Mouse (Mus musculus) spleen, postnatal 4 days (tissue): ENCODE results near the gene Adgrg3.
"Not testable (repeated sequence)": the region's sequence is repeated elsewhere in the genome, so short reads cannot be mapped to it uniquely, and the experiment has no call there.

ENCODE experiments used
- DNase-seq, 2 experiments: peaks; one replicate each; pipeline ENCODE4 v3.0.0; 2022; ENCODE audit warnings: low spot score in 2 of 2

Adgrg3 gene

DNA sequence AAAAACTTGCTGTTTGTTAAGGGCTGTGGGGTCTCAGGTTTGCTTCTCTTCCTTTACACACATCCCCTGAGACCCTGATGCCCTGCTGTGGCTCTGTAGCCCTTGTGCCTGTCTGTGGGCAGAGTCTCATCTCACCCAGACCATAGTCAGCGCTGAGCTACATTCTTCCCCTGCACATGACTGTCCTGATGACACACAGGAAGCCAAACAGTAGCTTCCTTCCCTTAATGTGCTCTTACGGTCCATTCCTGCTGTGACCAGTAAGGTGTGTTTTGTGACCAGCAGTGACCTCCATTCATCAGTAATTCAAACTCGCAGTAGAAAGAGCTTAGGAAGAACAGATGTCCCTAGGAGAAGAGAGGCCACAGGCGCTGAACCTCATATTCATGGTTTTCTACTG is 6.9 kb downstream of the Adgrg3 start:
- no peak for DNase-seq

DNA sequence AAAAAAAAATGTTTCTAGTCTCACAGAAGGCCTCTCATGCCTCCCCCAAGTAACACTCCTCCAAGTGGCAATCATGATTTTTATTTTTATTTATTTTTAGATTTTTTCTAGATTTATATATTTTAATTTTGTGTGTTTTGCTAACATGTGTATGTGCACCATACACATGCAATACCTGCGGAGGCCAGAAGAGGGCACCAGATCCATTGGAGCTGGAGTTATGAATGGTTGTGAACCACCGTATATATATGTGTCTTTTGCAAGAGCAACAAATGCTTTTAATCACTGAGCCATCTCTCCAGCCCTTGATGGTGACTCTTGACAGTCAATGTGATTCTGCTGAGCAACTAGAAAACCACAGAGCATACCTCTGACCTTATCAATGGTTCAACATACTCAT is 7.9 kb downstream of the Adgrg3 start:
- DNase-seq: peak; percentile 44 to 79

DNA sequence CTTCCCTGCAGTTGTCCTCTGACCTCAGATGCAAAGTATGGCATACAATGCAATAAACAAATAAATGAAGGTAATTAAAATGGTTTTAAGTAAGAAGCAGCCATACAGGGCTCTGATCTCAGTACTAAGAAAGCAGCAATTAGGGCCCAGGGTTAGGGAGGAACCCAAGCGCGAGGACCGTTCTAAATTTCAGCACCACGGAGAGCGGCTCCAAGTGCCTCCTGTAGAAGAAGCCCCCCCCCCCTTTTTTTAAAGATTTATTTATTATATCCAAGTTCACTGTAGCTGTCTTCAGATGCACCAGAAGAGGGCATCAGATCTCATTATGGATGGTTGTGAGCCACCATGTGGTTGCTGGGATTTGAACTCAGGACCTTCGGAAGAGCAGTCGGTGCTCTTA is 10.9 kb downstream of the Adgrg3 start:
- DNase-seq: not testable (repeated sequence)

DNA sequence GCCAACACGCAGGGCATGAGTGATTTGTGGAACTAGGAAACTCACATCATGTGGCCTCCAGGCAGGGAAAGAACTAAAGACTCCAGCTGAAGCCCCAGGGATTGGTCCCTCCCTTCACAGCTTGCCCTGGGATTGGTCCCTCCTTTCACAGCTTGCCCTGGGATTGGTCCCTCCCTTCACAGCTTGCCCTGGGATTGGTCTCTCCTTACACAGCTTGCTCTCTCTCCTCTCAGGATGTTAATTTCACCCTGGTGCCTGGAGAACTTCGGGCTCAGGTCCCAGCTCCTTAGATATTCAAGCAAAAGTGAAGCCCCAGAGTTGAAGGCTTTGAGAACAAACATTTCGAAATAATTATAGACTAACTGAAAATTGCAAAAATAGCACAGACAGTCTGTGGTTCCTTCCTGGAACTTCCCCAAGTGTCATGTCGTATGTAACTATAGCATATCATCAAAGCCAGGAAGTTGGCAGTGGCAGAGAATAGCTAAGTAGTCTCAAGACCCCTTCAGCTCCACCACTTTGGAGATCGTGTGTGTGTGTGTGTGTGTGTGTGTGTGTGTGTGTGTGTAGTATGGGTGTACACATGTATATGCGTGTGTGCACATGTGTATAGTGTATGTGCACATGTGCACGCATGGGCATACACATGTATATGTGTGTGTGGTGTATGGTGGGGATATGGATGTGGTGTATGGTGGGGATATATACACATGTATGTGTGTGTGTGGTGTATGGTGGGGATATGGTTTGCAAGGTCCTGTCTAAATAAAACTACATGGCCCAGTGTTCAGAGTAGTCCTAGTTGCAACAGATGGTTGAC is 19.8 kb downstream of the Adgrg3 start:
- DNase-seq: peak in 1 of 2 experiments; percentile 36

DNA sequence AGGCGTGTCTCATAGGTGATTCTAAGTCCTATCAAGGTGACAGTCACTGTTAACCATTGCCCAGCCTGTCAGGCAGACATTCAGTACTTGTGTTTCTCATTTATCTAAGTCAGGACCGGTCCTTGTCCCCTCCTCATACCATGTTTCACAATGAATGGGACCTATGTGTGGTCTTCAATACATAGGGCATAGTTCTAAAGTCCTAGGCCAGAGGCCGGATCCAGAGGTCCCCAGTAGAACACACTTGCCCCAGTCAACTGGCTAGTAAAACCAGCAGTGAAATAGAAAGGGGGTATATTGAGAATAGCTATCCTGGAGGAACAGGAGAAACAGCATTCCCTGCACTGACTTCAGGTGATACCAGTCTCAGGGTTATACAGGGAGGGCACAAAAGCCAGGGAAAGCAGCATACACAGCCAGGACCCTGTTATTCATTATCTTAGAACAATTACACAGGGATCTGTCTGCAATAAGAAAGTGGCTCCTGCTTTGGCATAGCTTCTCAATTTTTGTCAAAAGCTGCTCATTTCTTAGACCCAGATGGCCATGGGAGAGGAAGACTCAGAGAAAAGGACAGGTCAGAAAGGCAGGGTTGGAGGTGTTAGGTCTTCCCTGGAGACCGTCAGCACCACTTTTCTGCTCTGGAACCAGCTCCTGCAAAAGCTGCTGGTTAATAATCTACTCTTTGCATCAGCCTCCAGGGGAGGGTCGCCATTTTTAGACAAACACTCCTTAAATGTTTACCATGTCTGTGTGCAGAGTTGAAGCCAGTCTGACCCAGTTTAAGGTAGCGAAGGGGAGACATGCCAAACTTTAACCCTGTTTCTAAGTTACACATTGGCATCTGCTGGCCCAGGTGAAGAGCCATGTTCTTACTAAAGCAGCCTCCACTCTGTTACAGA is 24.6 kb downstream of the Adgrg3 start:
- no peak for DNase-seq

DNA sequence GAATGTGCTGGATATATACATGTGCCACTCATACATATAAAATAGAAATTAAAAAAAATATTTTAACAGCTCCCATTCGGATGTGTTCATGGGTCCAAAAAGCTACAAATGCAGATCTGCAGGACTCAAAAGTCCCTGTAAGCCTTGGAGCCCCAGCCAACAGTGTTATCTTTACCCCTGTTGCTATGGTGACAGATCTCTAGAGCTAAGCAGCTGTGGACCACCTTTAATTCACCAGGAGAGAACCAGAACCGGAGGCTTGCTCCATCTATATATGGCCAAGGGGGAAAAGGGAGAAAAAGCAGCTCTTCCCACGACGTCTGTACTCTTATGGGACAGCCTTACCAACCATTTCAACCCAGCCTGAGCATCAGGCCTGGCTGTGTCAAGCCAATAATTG is 27.3 kb downstream of the Adgrg3 start:
- DNase-seq: no peak

DNA sequence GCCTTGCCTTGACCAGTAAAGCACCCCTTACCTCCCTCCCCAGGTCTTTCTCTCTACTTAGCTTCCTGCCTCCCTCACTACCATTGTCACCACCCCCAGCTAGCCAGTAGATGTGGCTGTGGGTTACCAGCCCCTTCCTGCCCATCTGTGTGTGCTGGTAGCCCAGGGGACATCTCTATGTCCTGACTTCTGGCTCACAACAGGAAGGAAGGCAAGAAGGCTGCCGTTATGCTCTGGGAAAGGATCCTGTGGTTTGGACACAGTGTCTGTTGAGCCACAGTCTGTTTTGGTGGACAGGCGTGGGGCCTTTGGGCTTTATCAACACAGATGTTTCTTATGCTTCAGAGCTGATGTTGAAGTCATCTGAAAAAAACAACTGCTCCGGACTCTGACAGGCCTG is 29.5 kb downstream of the Adgrg3 start:
- no peak for DNase-seq

DNA sequence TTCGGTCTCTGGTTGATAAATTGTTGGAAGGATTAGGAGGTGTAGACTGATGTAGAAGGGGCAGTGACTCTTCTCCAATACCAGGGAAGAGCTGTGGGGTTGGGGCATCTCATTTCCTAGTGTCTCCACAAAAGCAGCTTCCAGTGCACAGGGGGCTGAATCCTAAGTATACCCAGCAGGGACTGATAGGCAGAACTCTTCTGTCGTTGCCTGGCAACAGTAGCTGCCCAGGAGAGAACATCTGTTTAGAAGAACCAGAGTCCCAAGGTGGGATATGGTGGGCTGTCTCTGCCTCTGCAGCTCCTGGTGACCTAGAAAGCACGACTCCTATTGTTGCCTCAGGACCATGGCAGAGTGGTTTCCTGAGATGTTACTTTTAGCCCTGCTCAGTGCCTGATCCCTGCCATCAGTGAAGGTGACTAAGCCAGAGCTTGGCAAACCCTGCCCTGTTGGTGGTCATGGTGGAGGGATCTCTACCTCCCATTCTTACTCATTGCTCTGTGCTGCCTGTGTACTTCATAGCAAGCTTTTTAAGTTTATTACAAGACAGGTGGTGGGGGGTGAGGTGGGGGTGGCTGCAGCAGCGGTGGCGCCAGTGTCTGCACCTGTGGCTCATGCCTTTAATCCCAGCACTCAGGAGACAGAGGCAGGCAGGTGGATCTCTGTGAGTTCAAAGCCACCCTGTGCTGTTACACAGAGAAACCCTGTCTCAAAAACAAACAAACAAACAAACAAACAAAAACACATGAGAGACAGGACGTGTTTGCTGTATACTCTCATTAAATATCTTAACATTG is 30.6 kb downstream of the Adgrg3 start:
- no peak for DNase-seq

DNA sequence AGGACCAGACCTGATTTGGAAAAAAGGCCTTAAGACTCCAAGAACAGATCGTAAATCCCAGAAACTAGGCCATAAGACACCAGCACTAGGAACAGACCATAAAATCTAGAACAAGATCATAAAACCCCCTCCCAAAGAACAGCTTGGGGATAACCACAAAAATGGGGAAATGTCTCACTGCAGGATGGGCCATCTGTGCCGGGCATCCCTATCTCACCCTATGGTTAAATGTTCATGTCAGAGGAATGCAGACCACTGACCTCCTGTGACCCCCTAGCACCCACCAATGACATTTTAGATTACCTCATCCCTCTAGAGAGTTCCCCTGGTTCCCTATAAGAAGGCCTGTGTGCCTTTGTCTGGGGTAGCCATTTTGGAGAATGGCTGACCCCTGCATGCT is 32.1 kb downstream of the Adgrg3 start:
- no peak for DNase-seq

DNA sequence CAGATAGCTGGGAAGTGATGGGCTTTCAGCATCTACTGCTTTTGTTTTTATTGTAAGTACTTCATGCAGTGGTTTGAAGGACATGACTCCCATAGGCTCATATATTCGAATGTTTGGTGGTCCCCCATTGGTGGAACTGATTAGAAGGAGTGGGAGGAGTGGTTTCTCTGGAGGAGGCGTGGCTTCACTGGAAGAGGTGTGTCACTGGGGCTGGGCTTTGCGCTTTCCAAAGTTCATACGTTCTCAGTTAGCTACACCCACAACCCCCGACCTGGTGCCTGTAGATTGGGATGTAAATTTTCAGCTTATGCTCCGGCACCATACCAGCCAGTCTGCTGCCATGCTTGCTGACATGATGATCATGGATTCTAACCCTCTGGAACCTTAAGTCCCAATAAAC is 36.9 kb downstream of the Adgrg3 start:
- no peak for DNase-seq

DNA sequence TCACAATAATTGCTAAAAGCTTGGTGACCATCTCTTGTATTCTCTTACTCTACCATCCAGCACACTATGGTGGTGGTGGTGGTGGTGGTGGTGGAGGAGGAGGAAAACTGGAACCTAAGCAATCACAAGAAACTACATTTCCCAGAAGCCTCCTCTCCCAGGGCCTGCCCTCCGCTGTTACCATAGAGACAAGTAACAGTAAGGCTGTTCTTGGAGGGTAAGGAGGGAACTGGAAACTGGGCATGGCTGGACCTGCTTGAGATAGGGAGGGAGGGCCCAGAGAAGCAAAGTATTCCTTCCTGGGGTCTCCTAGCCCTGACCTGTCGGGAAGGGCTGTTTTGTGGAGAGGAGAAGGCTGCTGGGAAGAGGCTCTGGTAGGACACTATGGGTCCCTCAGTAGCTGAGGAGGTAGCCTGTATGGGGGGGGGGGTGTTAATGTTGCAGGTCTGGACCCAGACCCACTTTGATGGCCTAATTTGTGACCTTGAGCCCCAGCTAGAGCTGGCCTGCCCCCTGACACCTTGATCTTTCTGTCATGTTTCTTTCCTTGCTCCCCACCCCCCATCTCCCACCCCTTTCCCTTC is 37.5 kb downstream of the Adgrg3 start, which contains the start of gene Drc7:
Gene Drc7, plus strand, starts transcription at position 177 of the 584 bp plus-strand sequence.
- no peak for DNase-seq

DNA sequence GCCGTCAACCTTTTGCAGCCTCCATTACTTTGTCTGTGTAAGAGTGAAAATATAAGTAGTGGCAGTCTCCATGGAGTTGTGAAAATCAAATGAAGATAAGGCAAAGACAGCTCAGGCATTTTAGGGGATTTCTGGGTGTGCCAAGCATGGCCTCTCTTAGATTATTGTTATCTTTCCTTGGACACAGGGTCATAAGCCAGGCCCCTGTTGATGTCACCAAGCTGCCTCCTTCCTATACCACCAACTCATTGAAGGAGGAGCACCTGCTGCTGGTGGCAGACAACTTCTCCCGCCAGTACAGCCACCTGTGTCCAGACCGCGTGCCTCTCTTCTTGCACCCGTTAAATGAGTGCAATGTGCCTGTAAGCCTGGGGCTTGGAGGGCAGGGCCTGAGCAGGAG is 38.9 kb downstream of the Adgrg3 start:
- DNase-seq: no peak

DNA sequence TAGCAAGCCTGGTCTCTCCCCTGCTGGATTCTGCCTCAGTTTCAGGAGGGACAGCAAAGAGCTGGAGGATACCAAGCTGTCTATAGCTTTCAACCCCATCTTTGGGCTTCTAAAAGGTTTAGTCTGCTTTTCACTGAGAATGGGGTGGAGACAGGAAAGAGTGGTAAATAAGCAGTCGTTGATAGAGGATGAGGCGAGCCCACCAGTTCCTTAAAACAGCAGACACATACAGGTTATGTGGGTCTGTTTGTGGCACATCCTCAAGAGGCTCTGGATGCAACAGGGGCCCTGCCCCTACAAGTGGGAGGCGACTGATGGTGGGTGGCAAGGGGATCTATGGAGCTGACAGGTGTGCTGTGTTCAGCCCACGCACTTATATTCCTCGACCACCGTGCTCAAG is 41.2 kb downstream of the Adgrg3 start:
- DNase-seq: no peak

DNA sequence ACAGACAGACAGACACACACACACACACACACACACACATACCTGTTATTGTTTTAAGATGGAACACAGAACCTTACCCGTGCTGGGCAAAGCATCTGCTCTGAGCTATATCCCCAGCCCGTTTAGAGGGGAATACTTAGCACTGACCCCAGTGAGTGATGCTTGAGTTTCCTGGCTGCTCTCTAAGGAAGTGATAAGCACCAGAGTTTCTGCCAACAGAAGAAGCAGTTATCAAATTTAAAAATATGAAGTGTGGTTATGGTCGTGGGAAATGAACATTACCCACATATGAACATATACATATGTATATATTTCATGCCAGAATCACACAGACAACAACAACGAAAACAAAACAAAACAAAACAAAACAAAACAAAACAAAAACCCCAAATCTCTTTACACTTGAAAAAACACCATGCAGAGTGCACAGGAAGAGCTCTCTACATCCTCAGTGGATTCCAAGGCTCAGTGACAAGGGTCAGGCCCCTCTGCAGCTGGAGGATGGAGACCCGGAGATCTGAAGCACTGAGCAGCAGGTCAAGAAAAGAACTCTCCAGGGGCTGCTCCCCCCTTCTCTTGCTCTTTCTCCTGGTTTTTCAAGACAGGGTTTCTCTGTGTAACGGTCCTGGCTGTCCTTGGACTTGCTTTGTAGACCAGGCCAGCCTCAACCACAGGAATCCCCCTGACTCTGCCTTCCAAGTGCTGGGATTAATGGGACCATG is 42.5 kb downstream of the Adgrg3 start:
- no peak for DNase-seq

DNA sequence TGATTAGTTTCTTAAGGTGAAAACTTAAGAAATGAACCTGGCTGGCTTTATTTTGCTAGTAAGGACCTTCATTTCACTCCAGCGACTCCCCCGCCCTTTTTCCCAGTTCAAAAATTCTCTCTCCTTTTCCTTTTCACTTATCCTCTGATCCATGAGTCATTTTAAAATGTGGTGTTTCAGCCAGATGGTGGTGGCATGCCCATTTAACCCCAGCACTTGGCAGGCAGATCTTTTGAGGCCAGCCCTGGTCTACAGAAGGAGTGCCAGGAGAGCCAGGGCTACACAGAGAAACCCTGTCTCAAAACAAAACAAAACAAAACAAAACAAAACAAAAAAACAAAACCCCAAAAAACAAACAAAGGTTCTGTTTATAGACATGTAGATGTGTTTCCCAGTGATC is 47.0 kb downstream of the Adgrg3 start:
- DNase-seq: no peak

DNA sequence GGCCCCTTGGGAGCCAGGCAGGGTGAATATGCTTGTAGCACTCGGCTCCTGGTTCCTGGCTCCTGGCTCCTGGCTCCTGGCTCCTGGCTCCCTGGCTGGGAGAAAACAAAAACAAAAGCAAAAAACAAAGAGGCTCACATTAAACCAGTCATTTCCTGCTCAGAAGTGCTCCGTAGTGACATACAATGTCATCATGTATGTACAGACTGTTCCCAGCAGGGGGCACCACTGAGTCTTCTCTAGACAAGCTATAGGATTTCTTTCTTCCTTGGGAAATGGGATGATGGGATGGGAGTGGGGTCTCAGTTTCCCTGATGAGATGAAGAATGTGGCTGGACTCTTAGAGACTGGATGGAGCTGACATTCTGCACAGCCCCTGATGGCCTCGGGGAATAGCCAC is 50.1 kb downstream of the Adgrg3 start:
- peak; percentile 64 to 87 for DNase-seq

DNA sequence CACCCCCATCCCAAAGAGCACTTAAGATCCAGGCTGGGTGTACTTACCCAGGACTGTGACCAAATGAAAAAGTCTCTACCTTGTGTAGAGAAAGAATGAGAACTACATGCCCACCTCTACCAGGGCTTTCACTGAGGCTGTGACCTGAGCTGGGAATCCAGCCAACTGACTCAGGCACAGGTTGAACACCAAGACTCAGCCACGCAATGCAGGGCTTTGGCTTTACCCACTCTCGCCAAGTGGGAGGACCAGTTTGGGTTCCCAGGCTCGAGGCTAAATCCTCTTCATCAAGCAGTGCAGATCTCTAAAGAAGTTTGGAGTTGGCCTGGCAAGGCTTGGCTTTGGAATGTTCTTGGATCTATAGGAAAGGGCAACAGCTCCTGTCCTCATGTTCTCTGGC is 58.0 kb downstream of the Adgrg3 start:
- DNase-seq: no peak

DNA sequence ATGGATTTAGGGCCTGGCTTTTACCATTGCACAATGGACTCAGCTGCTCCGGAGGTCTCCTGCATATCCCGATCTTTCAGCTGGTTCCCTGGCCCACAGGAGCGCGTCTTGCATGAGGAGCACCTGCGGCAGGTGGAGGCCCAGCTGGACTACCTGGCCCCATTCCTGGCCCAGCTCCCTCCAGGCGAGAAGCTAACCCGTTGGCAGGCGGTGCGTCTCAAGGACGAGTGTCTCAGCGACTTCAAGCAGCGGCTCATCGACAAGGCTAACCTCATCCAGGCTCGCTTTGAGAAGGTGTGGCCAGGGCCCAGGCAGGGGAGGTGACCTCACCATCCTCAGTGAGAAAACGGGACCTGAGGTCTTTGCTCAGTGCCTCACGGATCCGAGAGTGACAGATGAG is 58.7 kb downstream of the Adgrg3 start:
- no peak for DNase-seq

DNA sequence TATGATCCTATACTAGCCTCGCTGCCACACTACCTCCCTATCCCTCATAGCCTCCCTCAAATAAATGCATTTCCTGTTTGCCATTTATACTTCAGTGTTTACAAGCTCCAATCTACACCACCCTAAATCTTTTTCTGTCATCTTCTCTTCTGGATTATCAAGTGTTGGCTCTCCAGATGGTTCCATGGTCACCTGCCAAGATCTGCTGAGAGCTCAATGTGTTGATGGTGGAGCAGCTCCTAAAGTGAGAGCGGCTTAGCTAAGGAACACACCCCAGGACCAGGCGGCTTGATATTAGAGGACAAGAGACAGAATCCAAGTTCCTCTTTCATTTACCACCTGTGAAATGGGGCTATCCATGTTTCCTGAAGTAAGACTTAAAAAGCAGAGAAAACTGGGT is 60.6 kb downstream of the Adgrg3 start:
- DNase-seq: no peak

DNA sequence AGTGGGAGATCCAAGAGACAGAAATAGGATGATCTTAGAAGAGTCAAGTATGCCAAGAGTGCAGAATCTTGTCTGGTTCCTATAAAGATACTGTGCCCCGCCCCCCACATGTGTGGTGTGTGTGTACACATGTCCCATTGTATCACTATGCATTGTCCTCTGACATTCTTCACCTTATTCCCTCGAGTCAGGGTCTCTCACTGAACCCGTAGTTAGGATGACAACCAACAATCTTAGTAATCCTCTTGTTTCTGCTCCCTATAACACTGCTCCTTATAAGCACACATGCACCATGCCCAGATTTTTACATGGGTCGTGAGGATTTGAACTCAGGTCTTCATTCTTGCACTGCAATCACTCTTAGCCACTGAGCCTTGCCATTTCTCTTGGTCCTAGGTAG is 61.8 kb downstream of the Adgrg3 start:
- DNase-seq: no peak
